Mouse (Mus musculus) heart, embryonic 16.5 days (tissue): ENCODE measurements around the gene Sox6. TPM values are rescaled to one million over a fixed set of nuclear protein-coding genes. Genes with fewer than 3 reads are reported as not detected.

Experiments
- ATAC-seq: fragments of 200-750 bp; cut with Nextera tagmentation; replicated peaks from 2 replicates; pipeline ENCODE4 v1.8.0; 2017; ENCODE audit warnings: moderate number of reproducible peaks; ENCODE audit not compliant: insufficient read depth, low FRiP score; ENCODE audit errors: extremely low read depth
- H3K27ac ChIP-seq: fragments of 300-500 bp; sonication (generic); 2 replicates; pipeline ENCODE4 v1.5.1; 2014; ENCODE audit warnings: mild to moderate bottlenecking, low read length, control low read depth, moderate library complexity
- H3K27me3 ChIP-seq: fragments of 300-500 bp; sonication (generic); 2 replicates; pipeline ENCODE4 v1.6.1; 2014; ENCODE audit warnings: low read length, mixed read lengths; ENCODE audit not compliant: control insufficient read depth, insufficient read depth
- H3K36me3 ChIP-seq: fragments of 300-500 bp; sonication (generic); 2 replicates; pipeline ENCODE4 v1.6.1; 2014; ENCODE audit not compliant: control insufficient read depth, insufficient read depth
- H3K4me1 ChIP-seq: fragments of 300-500 bp; sonication (generic); 2 replicates; pipeline ENCODE4 v1.6.1; 2014; ENCODE audit warnings: low read length, mixed read lengths; ENCODE audit not compliant: control insufficient read depth, insufficient read depth
- H3K4me2 ChIP-seq: fragments of 300-500 bp; sonication (generic); 2 replicates; pipeline ENCODE4 v1.6.1; 2014; ENCODE audit warnings: low read depth, mild to moderate bottlenecking, control low read depth, low read length
- H3K4me3 ChIP-seq: fragments of 300-500 bp; sonication (generic); 2 replicates; pipeline ENCODE4 v1.5.1; 2014; ENCODE audit warnings: mild to moderate bottlenecking, control low read depth, low read length
- H3K9ac ChIP-seq: fragments of 300-500 bp; sonication (generic); 2 replicates; pipeline ENCODE4 v1.6.1; 2014; ENCODE audit warnings: low read length, control low read depth
- H3K9me3 ChIP-seq: fragments of 300-500 bp; sonication (generic); replicated peaks from 2 replicates; pipeline ENCODE4 v1.6.1; 2016; ENCODE audit warnings: low read length; ENCODE audit not compliant: control insufficient read depth
- WGBS: fragments of 180-500 bp; shearing (Covaris S2); extraction: QIAGEN DNeasy Blood & Tissue Kit; methylation state at CpG from one replicate; pipeline ENCODE4 v1.1.7; 2014; 5-methylcytosine and 5-hydroxymethylcytosine counted together
- polyA plus RNA-seq: library from polyadenylated mRNA; unstranded; fragments of >200 nt; fragmentation: Nextera tagmentation; extraction: Ambion mirVana; gene quantifications from 2 replicates; pipeline ENCODE4 v1.2.1, GENCODE M21; 2015

Gene Sox6
- polyA plus RNA-seq, 1 experiment from 2014 or later = 25.6 TPM

GRCm38 (mm10) chr7:115888561-115888960, 150.0 kb downstream of the Sox6 start:
- H3K4me2 ChIP-seq = no peak overlapping the region
- H3K36me3 ChIP-seq = no peaks in the 10 kb centered on the region
- no peaks in the 10 kb centered on the region for H3K4me1 ChIP-seq
- H3K9ac ChIP-seq = no peak overlapping the region
- H3K4me3 ChIP-seq = no peak overlapping the region
- H3K27me3 ChIP-seq = no peaks in the 10 kb centered on the region
- WGBS = 81% methylated on average over 1 of the region's 1 CpGs
- no peak overlapping the region for H3K27ac ChIP-seq
- ATAC-seq = no peak
- H3K9me3 ChIP-seq = no peaks in the 10 kb centered on the region

GRCm38 (mm10) chr7:115888120-115888519, 150.5 kb downstream of the Sox6 start:
- no peak overlapping the region for H3K27ac ChIP-seq
- no peaks in the 10 kb centered on the region for H3K9me3 ChIP-seq
- H3K9ac ChIP-seq = no peak overlapping the region
- whole genome bisulfite sequencing = 58% methylated on average over 7 of the region's 7 CpGs
- no peaks in the 10 kb centered on the region for H3K27me3 ChIP-seq
- no peaks in the 10 kb centered on the region for H3K36me3 ChIP-seq
- H3K4me2 ChIP-seq = no peak overlapping the region
- no peaks in the 10 kb centered on the region for H3K4me1 ChIP-seq
- ATAC-seq = no peak
- no peak overlapping the region for H3K4me3 ChIP-seq

- no peaks in the 10 kb centered on the region for H3K27me3 ChIP-seq
- H3K4me1 ChIP-seq = peaks cover under 1% of the 10 kb centered on the region
- H3K9me3 ChIP-seq = no peaks in the 10 kb centered on the region; the same call in 1 of the 2 replicates
- no peak overlapping the region for H3K9ac ChIP-seq
- WGBS = 88% methylated on average over 2 of the region's 2 CpGs
- no peak for ATAC-seq
- no peak overlapping the region for H3K27ac ChIP-seq
- H3K4me2 ChIP-seq = no peak overlapping the region
- H3K36me3 ChIP-seq = no peaks in the 10 kb centered on the region
- H3K4me3 ChIP-seq = no peak overlapping the region
These were observed 165.7 kb downstream of the Sox6 start for GRCm38 (mm10) chr7:115872903-115873302.

- H3K27me3 ChIP-seq = no peaks in the 10 kb centered on the region
- no peak overlapping the region for H3K4me3 ChIP-seq
- no peak for ATAC-seq
- no peak overlapping the region for H3K27ac ChIP-seq
- H3K9ac ChIP-seq = no peak overlapping the region
- no peaks in the 10 kb centered on the region for H3K36me3 ChIP-seq
- H3K4me2 ChIP-seq = no peak overlapping the region
- H3K4me1 ChIP-seq = peaks cover 21% of the 10 kb centered on the region
- no peaks in the 10 kb centered on the region for H3K9me3 ChIP-seq
- WGBS = 74% methylated on average over 2 of the region's 2 CpGs
These were observed 170.1 kb downstream of the Sox6 start for GRCm38 (mm10) chr7:115868504-115868903.

- Histone ChIP-seq H3K4me1 (peaks cover 21% of the 10 kb centered on the region), H3K27ac (no peak overlapping the region), H3K4me3 (no peak overlapping the region), H3K36me3 (no peaks in the 10 kb centered on the region), H3K9me3 (no peaks in the 10 kb centered on the region), H3K27me3 (no peaks in the 10 kb centered on the region), H3K9ac (no peak overlapping the region), H3K4me2 (peak overlapping the region; percentile 23; the same call in 1 of the 2 replicates)
- no peak for ATAC-seq
- 43% methylated on average over 10 of the region's 10 CpGs for WGBS
These were observed 170.9 kb downstream of the Sox6 start for GRCm38 (mm10) chr7:115867518-115868270.

GRCm38 (mm10) chr7:115866698-115867500, 171.7 kb downstream of the Sox6 start:
- no peaks in the 10 kb centered on the region for H3K27me3 ChIP-seq
- H3K4me3 ChIP-seq = no peak overlapping the region
- H3K27ac ChIP-seq = 0 out of 2 replicates have a peak overlapping the region, but pooled peaks have one; percentile 6
- H3K9ac ChIP-seq = no peak overlapping the region
- no peak for ATAC-seq
- peaks cover 21% of the 10 kb centered on the region for H3K4me1 ChIP-seq
- peak overlapping the region; percentile 23; the same call in 1 of the 2 replicates for H3K4me2 ChIP-seq
- 43% methylated on average over 9 of the region's 9 CpGs for WGBS
- H3K36me3 ChIP-seq = no peaks in the 10 kb centered on the region
- H3K9me3 ChIP-seq = no peaks in the 10 kb centered on the region

GRCm38 (mm10) chr7:115865979-115866697, 172.5 kb downstream of the Sox6 start:
- Histone ChIP-seq H3K9me3 (no peaks in the 10 kb centered on the region), H3K4me3 (no peak overlapping the region), H3K9ac (no peak overlapping the region), H3K36me3 (no peaks in the 10 kb centered on the region), H3K27me3 (no peaks in the 10 kb centered on the region), H3K4me2 (no peak overlapping the region), H3K4me1 (peaks cover 21% of the 10 kb centered on the region), H3K27ac (0 out of 2 replicates have a peak overlapping the region, but pooled peaks have one; percentile 6)
- ATAC-seq = no peak
- WGBS = 44% methylated on average over 9 of the region's 9 CpGs

GRCm38 (mm10) chr7:115865231-115865630, 173.4 kb downstream of the Sox6 start:
- 71% methylated on average over 6 of the region's 6 CpGs for WGBS
- H3K27ac ChIP-seq = no peak overlapping the region
- no peak overlapping the region for H3K9ac ChIP-seq
- no peak overlapping the region for H3K4me3 ChIP-seq
- H3K36me3 ChIP-seq = no peaks in the 10 kb centered on the region
- peaks cover 21% of the 10 kb centered on the region for H3K4me1 ChIP-seq
- H3K4me2 ChIP-seq = no peak overlapping the region
- no peak for ATAC-seq
- H3K27me3 ChIP-seq = no peaks in the 10 kb centered on the region
- H3K9me3 ChIP-seq = no peaks in the 10 kb centered on the region
